Mouse (Mus musculus) forebrain, postnatal 0 days (tissue): ENCODE results near the gene Rars. TPM values are rescaled to one million over a fixed set of nuclear protein-coding genes. Genes with fewer than 3 reads are reported as not detected.

ENCODE experiments used
- ATAC-seq: fragments of 200-750 bp; cut with Nextera tagmentation; 2 replicates; pipeline ENCODE4 v1.8.0; 2017; ENCODE audit warnings: mild to moderate bottlenecking, moderate library complexity
- DNase-seq: peaks from one replicate; pipeline ENCODE4 v3.0.0-alpha.2; 2015
- H3K27ac ChIP-seq: fragments of 300-500 bp; sonication (generic); 2 replicates; pipeline ENCODE4 v1.5.1; 2014; ENCODE audit warnings: low read depth, mild to moderate bottlenecking, antibody characterized with exemption, low read length, moderate library complexity, mixed read lengths
- H3K27me3 ChIP-seq: fragments of 300-500 bp; sonication (generic); 2 replicates; pipeline ENCODE4 v1.6.1; 2014; ENCODE audit warnings: mild to moderate bottlenecking, low read length, mixed read lengths; ENCODE audit not compliant: insufficient read depth
- H3K36me3 ChIP-seq: fragments of 300-500 bp; sonication (generic); 2 replicates; pipeline ENCODE4 v1.6.1; 2014; ENCODE audit warnings: mild to moderate bottlenecking, moderate library complexity; ENCODE audit not compliant: insufficient read depth
- H3K4me1 ChIP-seq: fragments of 300-500 bp; sonication (generic); 2 replicates; pipeline ENCODE4 v1.6.1; 2014; ENCODE audit warnings: antibody characterized with exemption; ENCODE audit not compliant: insufficient read depth
- H3K4me2 ChIP-seq: fragments of 300-500 bp; sonication (generic); 2 replicates; pipeline ENCODE4 v1.6.1; 2014; ENCODE audit warnings: low read depth, mild to moderate bottlenecking, moderate library complexity
- H3K4me3 ChIP-seq: fragments of 300-500 bp; sonication (generic); 2 replicates; pipeline ENCODE4 v1.5.1; 2014; ENCODE audit warnings: low read depth, low read length, mixed read lengths
- H3K9ac ChIP-seq: fragments of 300-500 bp; sonication (generic); 2 replicates; pipeline ENCODE4 v1.6.1; 2014; ENCODE audit warnings: mild to moderate bottlenecking
- H3K9me3 ChIP-seq: fragments of 300-500 bp; sonication (generic); 2 replicates; pipeline ENCODE4 v1.6.1; 2016; ENCODE audit warnings: low read length
- CTCF ChIP-seq: sonication (generic); IDR thresholded peaks from 2 replicates; pipeline ENCODE4 v1.5.1; 2016; ENCODE audit warnings: antibody characterized with exemption, control low read depth, low read depth
- WGBS: fragments of 180-500 bp; shearing (Covaris S2); extraction: QIAGEN DNeasy Blood & Tissue Kit; methylation state at CpG from one replicate; pipeline ENCODE4 v1.1.7; 2014; 5-methylcytosine and 5-hydroxymethylcytosine counted together
- microRNA counts: library from miRNA; unstranded; fragments of <30 nt; microRNA quantifications from one replicate; lab custom pipeline; 2015
- microRNA-seq, 2 experiments: library from miRNA; unstranded; fragments of <30 nt; microRNA quantifications; one replicate each; pipeline ENCODE4; 2016
- polyA plus RNA-seq: library from polyadenylated mRNA; unstranded; fragments of >200 nt; fragmentation: Nextera tagmentation; extraction: Ambion mirVana; gene quantifications from 2 replicates; pipeline ENCODE4 v1.2.1, GENCODE M21; 2015
- total RNA-seq: library from RNA; depleted of rRNA; stranded (reverse); fragments of >200 nt; gene quantifications from 2 replicates; pipeline ENCODE4 v1.2.3, GENCODE M21; 2014; rRNA removed

Rars gene
- total and polyA plus RNA-seq, 2 experiments from 2014 or later = 56.6 to 66.4 TPM

DNA sequence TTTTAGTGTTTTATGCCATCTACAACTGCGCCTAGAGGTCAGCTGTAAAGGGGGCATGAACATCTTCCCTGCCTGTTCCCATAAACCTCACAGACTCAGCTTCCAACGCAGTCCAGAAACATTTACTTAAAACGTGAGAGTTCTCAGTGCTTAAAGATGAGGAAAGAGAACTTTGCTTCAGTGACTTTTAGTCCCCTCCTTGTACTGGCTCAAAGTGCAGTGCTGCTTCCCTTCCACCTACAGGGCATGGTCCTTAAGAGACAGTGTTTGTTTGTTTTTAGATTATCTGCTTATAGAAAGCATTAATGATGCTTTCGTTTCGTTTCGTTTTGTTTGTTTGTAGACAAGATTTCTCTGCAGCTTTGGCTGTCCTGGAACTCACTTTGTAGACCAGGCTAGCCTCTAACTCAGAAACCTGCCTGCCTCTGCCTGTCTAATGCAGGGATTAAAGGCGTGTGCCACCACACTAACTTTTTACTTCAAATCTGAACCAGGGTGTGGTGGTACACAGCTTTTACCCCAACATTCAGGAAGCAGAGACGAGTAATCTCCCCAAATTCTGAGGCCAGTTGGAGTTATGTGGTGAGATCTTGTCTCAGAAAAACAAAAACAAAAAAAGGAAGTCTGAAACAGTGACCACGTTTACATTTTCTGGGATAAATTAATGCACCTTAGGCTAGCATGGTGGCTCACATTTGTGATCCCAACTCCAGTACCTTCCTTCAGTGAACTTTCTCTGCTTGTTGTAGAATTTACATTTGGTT, 63.4 kb downstream of the Rars start:
- no peaks in the 10 kb centered on the region for H3K36me3 ChIP-seq
- H3K27ac ChIP-seq = no peak overlapping the region
- H3K9ac ChIP-seq = peak overlapping the region; percentile 100
- DNase-seq (no peak), ATAC-seq (no peak)
- H3K4me1 ChIP-seq = peaks cover 11% of the 10 kb centered on the region
- no peaks in the 10 kb centered on the region for H3K27me3 ChIP-seq
- peak overlapping the region; percentile 63 for H3K4me2 ChIP-seq
- peak overlapping the region; percentile 94 for H3K4me3 ChIP-seq
- 67% methylated on average over 9 of the region's 9 CpGs for WGBS
- no peaks in the 10 kb centered on the region for H3K9me3 ChIP-seq
- no peak for TF ChIP-seq CTCF

DNA sequence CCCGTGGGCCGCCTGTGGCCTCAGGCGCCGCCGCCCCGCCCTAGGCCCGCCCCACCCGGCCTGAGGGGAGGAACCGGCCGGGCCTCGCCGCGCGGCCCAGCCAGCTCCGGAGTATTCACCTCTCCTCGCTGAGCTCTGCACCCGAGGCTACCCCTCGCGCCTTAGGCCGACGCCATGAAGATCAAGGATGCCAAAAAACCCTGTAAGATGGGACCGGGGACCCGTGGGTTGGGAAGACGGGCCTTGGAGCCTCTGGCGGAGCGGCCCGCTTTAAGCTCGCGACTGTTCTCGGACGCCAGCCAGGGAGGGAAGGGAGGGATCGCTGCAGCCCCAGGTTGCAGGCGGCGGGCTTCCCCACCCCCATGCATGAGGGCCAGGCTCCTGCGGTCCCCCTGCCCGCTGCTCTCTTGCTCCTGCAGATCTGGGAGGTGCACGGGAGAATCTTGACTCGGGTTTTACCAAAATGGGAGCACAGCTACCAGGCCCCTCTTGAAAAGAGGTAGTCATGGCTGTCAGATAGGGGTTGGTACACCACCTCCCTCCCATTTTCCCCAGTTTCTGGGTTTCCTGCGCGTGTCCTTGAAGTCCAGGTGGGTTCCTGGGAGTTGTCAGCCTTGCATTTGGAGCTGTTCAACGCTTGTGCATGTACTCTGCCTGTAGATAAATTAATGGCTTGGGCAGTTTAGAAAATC, 64.4 kb downstream of the Rars start:
- no peak for TF ChIP-seq CTCF
- Histone ChIP-seq H3K27me3 (no peaks in the 10 kb centered on the region), H3K4me1 (peaks cover 11% of the 10 kb centered on the region), H3K36me3 (no peaks in the 10 kb centered on the region), H3K4me3 (peak overlapping the region; percentile 94), H3K4me2 (peak overlapping the region; percentile 63), H3K9ac (peak overlapping the region; percentile 100), H3K9me3 (no peaks in the 10 kb centered on the region), H3K27ac (peak overlapping the region; percentile 94)
- peak; percentile 69 for ATAC-seq
- under 1% methylated on average over 40 of the region's 41 CpGs for WGBS
- peak; percentile 82 for DNase-seq

DNA sequence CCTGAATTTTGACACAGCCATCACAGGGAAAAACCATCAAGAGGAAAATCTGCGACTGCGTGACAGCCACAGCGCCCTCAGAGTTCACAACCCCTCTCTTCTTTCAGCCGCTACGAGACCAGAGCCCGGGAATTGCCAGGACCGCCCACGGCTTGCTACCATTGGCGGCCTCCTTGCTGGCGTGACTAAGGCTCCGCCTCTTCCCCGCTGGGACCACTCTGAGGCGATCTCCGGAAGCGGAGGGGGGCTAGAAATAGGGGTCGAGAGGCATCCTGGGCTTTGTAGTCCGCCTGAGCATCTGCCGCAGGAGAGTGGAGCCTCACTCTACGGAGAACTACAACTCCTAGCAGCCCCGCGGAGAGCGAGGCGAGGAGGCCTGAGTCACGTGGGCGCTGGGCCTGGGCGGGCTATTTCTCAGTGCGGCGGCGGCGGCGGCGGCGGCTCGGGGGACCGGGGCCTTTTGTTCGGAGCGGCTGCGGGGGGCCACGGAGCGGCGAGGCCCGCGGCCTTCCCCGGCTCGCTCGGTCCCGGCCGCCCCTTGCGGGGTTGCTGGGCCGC, 65.0 kb downstream of the Rars start, which contains the start of gene Pank3:
Gene Pank3 (plus strand): TSS at position 297 of the 558 bp plus-strand sequence.
- Histone ChIP-seq H3K9ac (peak within 1 kb of the TSS; percentile 100), H3K4me3 (peak within 1 kb of the TSS; percentile 94), H3K27me3 (no peaks in the 10 kb centered on the region), H3K36me3 (no peaks in the 10 kb centered on the region), H3K4me2 (peak within 1 kb of the TSS; percentile 63), H3K4me1 (peaks cover 11% of the 10 kb centered on the region), H3K9me3 (no peaks in the 10 kb centered on the region), H3K27ac (peak within 1 kb of the TSS; percentile 94)
- peak; percentile 36 for TF ChIP-seq CTCF
- WGBS = 1% methylated on average over 47 of the region's 50 CpGs
- peak; percentile 100 for ATAC-seq
- peak; percentile 98 for DNase-seq

DNA sequence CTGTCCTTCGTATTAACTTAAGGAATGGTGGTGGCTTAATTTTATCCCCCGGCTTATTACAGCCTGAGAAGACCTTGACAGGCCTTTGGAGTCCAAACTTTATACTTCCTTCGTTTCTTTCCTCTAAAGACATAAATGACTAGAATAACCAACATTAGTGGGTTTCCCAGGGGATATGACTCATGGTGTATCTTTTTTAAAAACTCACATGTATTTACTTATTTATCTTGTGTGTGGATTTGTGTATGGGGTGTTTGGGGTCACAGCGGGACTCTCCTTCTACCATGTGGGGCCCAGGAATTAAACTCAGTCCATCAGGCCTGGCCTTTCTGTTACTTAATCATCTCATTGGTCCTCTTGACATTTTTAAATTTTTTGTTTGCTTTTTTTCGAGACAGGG, 67.5 kb downstream of the Rars start:
- no peaks in the 10 kb centered on the region for H3K36me3 ChIP-seq
- no peak for TF ChIP-seq CTCF
- WGBS = 90% methylated on average over 5 of the region's 5 CpGs
- DNase-seq (no peak), ATAC-seq (no peak)
- no peak overlapping the region for H3K9ac ChIP-seq
- no peak overlapping the region for H3K27ac ChIP-seq
- peaks cover 11% of the 10 kb centered on the region for H3K4me1 ChIP-seq
- no peak overlapping the region for H3K4me2 ChIP-seq
- H3K9me3 ChIP-seq = no peaks in the 10 kb centered on the region
- H3K27me3 ChIP-seq = no peaks in the 10 kb centered on the region
- H3K4me3 ChIP-seq = no peak overlapping the region

DNA sequence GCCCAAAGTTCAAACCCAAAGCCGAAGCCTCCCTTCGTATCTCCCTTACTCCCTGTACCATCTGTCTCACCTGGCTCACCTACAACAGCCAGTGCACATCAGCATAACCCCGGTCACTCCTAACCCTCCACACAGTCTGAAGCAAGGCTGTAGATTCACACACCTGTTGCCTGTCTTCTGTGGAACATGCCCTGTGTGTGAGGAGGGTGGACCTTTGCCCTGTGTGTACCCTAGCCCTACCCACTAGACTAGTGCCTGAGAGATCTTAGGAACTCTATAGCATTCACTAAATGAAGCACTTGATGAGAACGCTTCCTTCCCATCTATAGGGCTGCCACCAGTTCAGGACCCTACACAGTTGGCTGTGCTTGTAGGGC, 73.7 kb downstream of the Rars start:
- TF ChIP-seq CTCF = no peak
- no peak overlapping the region for H3K4me2 ChIP-seq
- no peaks in the 10 kb centered on the region for H3K36me3 ChIP-seq
- H3K27me3 ChIP-seq = no peaks in the 10 kb centered on the region
- DNase-seq = no peak
- WGBS = 90% methylated on average over 4 of the region's 4 CpGs
- no peaks in the 10 kb centered on the region for H3K9me3 ChIP-seq
- H3K27ac ChIP-seq = no peak overlapping the region
- H3K4me3 ChIP-seq = no peak overlapping the region
- no peak for ATAC-seq
- no peaks in the 10 kb centered on the region for H3K4me1 ChIP-seq
- no peak overlapping the region for H3K9ac ChIP-seq

DNA sequence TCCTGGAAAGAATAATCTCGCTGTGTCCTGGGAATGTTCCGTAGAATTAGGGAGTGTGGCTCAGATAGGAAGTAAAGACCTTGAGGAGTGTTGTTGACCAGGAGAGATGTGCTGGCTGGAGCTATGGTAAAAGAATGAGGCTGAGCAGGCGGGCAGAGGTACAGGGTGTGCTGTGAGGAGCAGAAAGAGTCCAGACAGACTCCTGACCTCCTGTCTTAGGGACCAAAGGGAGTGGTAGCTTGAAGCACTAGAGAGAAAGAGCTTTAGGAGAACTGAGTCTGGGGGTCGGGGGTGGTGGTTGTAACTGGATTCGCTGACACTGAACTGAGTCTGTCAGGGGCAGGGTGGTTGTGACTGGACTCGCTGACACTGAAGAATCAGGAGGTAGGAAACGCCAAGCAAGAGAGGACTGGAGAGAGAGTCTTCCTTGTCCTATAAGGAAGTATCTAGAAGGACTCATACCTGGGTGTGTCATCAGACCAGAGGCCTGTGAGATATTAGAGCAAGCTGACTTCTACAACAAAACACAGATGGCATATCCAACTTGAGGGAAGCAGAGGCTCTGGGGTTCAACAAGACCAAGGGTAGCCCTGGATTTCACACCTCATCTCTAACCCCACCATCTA, 74.2 kb downstream of the Rars start:
- H3K27ac ChIP-seq = no peak overlapping the region
- no peak overlapping the region for H3K4me2 ChIP-seq
- 90% methylated on average over 7 of the region's 7 CpGs for WGBS
- ATAC-seq (no peak), DNase-seq (no peak)
- no peak overlapping the region for H3K4me3 ChIP-seq
- no peak for TF ChIP-seq CTCF
- H3K9me3 ChIP-seq = no peaks in the 10 kb centered on the region
- no peaks in the 10 kb centered on the region for H3K36me3 ChIP-seq
- no peak overlapping the region for H3K9ac ChIP-seq
- no peaks in the 10 kb centered on the region for H3K27me3 ChIP-seq
- no peaks in the 10 kb centered on the region for H3K4me1 ChIP-seq

MicroRNAs encoded within 50 kb of the gene (microRNA counts, 519-probe panel; counts per million panel counts)
- microRNA mmu-miR-103 (lab: Ali Mortazavi, UCI) = 6,159 counts per million, percentile 82 among the panel's probes with 10 or more counts

Small RNAs within 50 kb of the gene (microRNA-seq; reads per million reads assigned to microRNA genes)
- gene Mir103-1 = 3.3 to 3.5 reads per million in 2 experiments

Other genes starting within 250 kb of the Rars start
- gene Pank3, start 65.0 kb downstream of the Rars start, total RNA-seq = 79.4 and 93.7 TPM in 2 replicates
- gene Pank3, start 65.0 kb downstream of the Rars start, polyA plus RNA-seq = 7.7 and 11.7 TPM in 2 replicates
- gene Fbll1, start 35.6 kb downstream of the Rars start, total RNA-seq = 51.2 and 72.6 TPM in 2 replicates
- gene Fbll1, start 35.6 kb downstream of the Rars start, polyA plus RNA-seq = 32.9 and 35.4 TPM in 2 replicates
- gene Wwc1, start 146.0 kb upstream of the Rars start, total RNA-seq = 21.1 and 21.2 TPM in 2 replicates
- 13.2 and 13.8 TPM in 2 replicates for gene Wwc1, start 146.0 kb upstream of the Rars start, polyA plus RNA-seq